Mouse (Mus musculus): ENCODE data around the gene Gm20388.

- TF ChIP-seq CTCF (IDR thresholded peaks at IDR 0.05; ENCODE audit: low read depth, low read length) (no peak), POLR2A (IDR thresholded peaks at IDR 0.05; ENCODE audit: insufficient read depth, low read length) (no peak), EP300 (IDR thresholded peaks at IDR 0.05; ENCODE audit: insufficient read depth, low read depth, low read length) (no peak)
These were observed 3112.1 kb downstream of the Gm20388 start for GRCm38 (mm10) chr8:123022727-123023126.

Data from ES-Bruce4 (cell line).